In genomic region chr9:72889777-72890176, GRCm38 (mm10) we compare ENCODE assay signal across 11 mouse cellular contexts. TPM values are rescaled to one million over a fixed set of nuclear protein-coding genes. Genes with fewer than 3 reads are reported as not detected.
DNase-seq lines count a peak whose midpoint lies in the region; ATAC-seq and TF ChIP-seq lines count a peak whose summit lies in the region.
"Had no signal": no experiment of that assay in that cellular context is flagged by ENCODE, and none has a peak within 500 bp of the region (broad histone marks: within the 10 kb centered on the region; RNA-seq: fewer than 3 reads in every experiment).

No protein-coding gene starts in this region.

- peak; percentile 64 for TF ChIP-seq CTCF in intestine, postnatal 0 days (IDR thresholded peaks at IDR 0.05; ENCODE audit: low read depth)

- H3K27ac ChIP-seq in intestine, postnatal 0 days (ENCODE audit: low read depth, low read length) = no peak overlapping the region
- H3K27ac ChIP-seq in intestine, embryonic 15.5 days = no peak overlapping the region
- H3K27ac ChIP-seq: heart, embryonic 10.5 days; kidney, embryonic 15.5 days; liver, embryonic 13.5 days had no signal

- H3K27me3 ChIP-seq in intestine, postnatal 0 days (replicated peaks; ENCODE audit: control insufficient read depth, insufficient read depth, low read length) = no peaks in the 10 kb centered on the region
- H3K27me3 ChIP-seq in intestine, embryonic 15.5 days (replicated peaks) = no peaks in the 10 kb centered on the region
- H3K27me3 ChIP-seq: kidney, embryonic 15.5 days; liver, embryonic 13.5 days had no signal

- peak; percentile 51 for DNase-seq in thymus, postnatal 0 days (ENCODE audit: low spot score)
- DNase-seq in thymus, postnatal 10 days (ENCODE audit: low spot score in 2 of 2) = no peak
- peak; percentile 46 for DNase-seq in brain, adult 2 months (ENCODE audit: low read depth, low spot score)
- peak; percentile 31 for DNase-seq in thymus, postnatal 4 days
- DNase-seq in ovary, postnatal 14 days (ENCODE audit: low spot score) = no peak
- DNase-seq: liver, embryonic 13.5 days had no signal

- H3K4me1 ChIP-seq in intestine, postnatal 0 days (replicated peaks; ENCODE audit: control insufficient read depth, insufficient read depth, low read length) = no peaks in the 10 kb centered on the region
- H3K4me1 ChIP-seq in intestine, embryonic 15.5 days (replicated peaks) = no peaks in the 10 kb centered on the region
- H3K4me1 ChIP-seq: heart, embryonic 10.5 days; kidney, embryonic 15.5 days; liver, embryonic 13.5 days had no signal

- no peak for ATAC-seq in intestine, postnatal 0 days
- ATAC-seq in intestine, embryonic 15.5 days = no peak

- no peaks in the 10 kb centered on the region for H3K36me3 ChIP-seq in intestine, postnatal 0 days (ENCODE audit: control insufficient read depth, insufficient read depth)
- H3K36me3 ChIP-seq in intestine, embryonic 15.5 days = no peaks in the 10 kb centered on the region
- H3K36me3 ChIP-seq: liver, embryonic 13.5 days had no signal

- no peak overlapping the region for H3K4me3 ChIP-seq in intestine, postnatal 0 days (ENCODE audit: low read depth, low read length)
- no peak overlapping the region for H3K4me3 ChIP-seq in intestine, embryonic 15.5 days (replicated peaks)
- H3K4me3 ChIP-seq: heart, embryonic 10.5 days; kidney, embryonic 15.5 days; liver, embryonic 13.5 days; myocyte had no signal

- H3K9ac ChIP-seq in intestine, postnatal 0 days (ENCODE audit: low read depth, low read length) = no peak overlapping the region
- no peak overlapping the region for H3K9ac ChIP-seq in intestine, embryonic 15.5 days
- H3K9ac ChIP-seq: kidney, embryonic 15.5 days; liver, embryonic 13.5 days had no signal

- H3K4me2 ChIP-seq in intestine, postnatal 0 days (replicated peaks; ENCODE audit: low read depth) = no peak overlapping the region
- H3K4me2 ChIP-seq in intestine, embryonic 15.5 days (replicated peaks) = no peak overlapping the region
- H3K4me2 ChIP-seq: kidney, embryonic 15.5 days; liver, embryonic 13.5 days had no signal

- H3K9me3 ChIP-seq in intestine, postnatal 0 days (ENCODE audit: control insufficient read depth) = no peaks in the 10 kb centered on the region
- no peaks in the 10 kb centered on the region for H3K9me3 ChIP-seq in intestine, embryonic 15.5 days
- H3K9me3 ChIP-seq: heart, embryonic 10.5 days; kidney, embryonic 15.5 days; liver, embryonic 13.5 days had no signal

- 86% methylated on average over 1 of the region's 1 CpGs for WGBS in intestine, postnatal 0 days
- WGBS in intestine, embryonic 15.5 days = 91% methylated on average over 1 of the region's 1 CpGs

RNA-seq across cellular contexts. Expression of gene Pygo1, which starts 35.7 kb away (rescaled TPM):
- polyA plus RNA-seq in intestine, postnatal 0 days (2015; fragmentation: Nextera tagmentation; extraction: Ambion mirVana) = 0.90 TPM in 2 replicates
- 2.7 and 2.9 TPM in 2 replicates for polyA plus RNA-seq in intestine, embryonic 15.5 days (2015; fragmentation: Nextera tagmentation; extraction: Ambion mirVana)
- 0.66 and 0.75 TPM in 2 replicates for polyA plus RNA-seq in thymus, postnatal 0 days (2015; fragmentation: Nextera tagmentation; extraction: Ambion mirVana)

Comparison
In these comparisons a context has a peak if more than half of its experiments do, and no peak if none do; other contexts are left out.
1. DNase-seq: peak in thymus, postnatal 0 days (single experiment), brain, adult 2 months (single experiment) and thymus, postnatal 4 days (single experiment); none in thymus, postnatal 10 days (0 of 2) and ovary, postnatal 14 days (single experiment).